Mouse (Mus musculus) forebrain, embryonic 16.5 days (tissue): ENCODE measurements around the gene Ttc25. TPM values are rescaled to one million over a fixed set of nuclear protein-coding genes. Genes with fewer than 3 reads are reported as not detected.

Experiments used
- ATAC-seq: fragments of 200-750 bp; cut with Nextera tagmentation; 2 replicates; pipeline ENCODE4 v1.8.0; 2017; ENCODE audit warnings: mild to moderate bottlenecking, moderate library complexity
- H3K27ac ChIP-seq: fragments of 300-500 bp; sonication (generic); 2 replicates; pipeline ENCODE4 v1.5.1; 2014; ENCODE audit warnings: low read length, control low read depth
- H3K27me3 ChIP-seq: fragments of 300-500 bp; sonication (generic); replicated peaks from 2 replicates; pipeline ENCODE4 v1.6.1; 2014; ENCODE audit warnings: low read length; ENCODE audit not compliant: control insufficient read depth, insufficient read depth
- H3K36me3 ChIP-seq: fragments of 300-500 bp; sonication (generic); 2 replicates; pipeline ENCODE4 v1.6.1; 2014; ENCODE audit not compliant: control insufficient read depth, insufficient read depth
- H3K4me1 ChIP-seq: fragments of 300-500 bp; sonication (generic); replicated peaks from 2 replicates; pipeline ENCODE4 v1.6.1; 2014; ENCODE audit warnings: low read length; ENCODE audit not compliant: control insufficient read depth, insufficient read depth
- H3K4me2 ChIP-seq: fragments of 300-500 bp; sonication (generic); 2 replicates; pipeline ENCODE4 v1.6.1; 2014; ENCODE audit warnings: mild to moderate bottlenecking, low read length, control low read depth
- H3K4me3 ChIP-seq: fragments of 300-500 bp; sonication (generic); replicated peaks from 2 replicates; pipeline ENCODE4 v1.5.1; 2014; ENCODE audit warnings: mild to moderate bottlenecking, low read length, control low read depth
- H3K9ac ChIP-seq: fragments of 300-500 bp; sonication (generic); replicated peaks from 2 replicates; pipeline ENCODE4 v1.6.1; 2014; ENCODE audit warnings: low read depth, low read length, control low read depth
- H3K9me3 ChIP-seq: fragments of 300-500 bp; sonication (generic); 2 replicates; pipeline ENCODE4 v1.6.1; 2016; ENCODE audit warnings: low read length; ENCODE audit not compliant: control insufficient read depth
- WGBS: fragments of 180-500 bp; shearing (Covaris S2); extraction: QIAGEN DNeasy Blood & Tissue Kit; methylation state at CpG from one replicate; pipeline ENCODE4 v1.1.7; 2014; 5-methylcytosine and 5-hydroxymethylcytosine counted together
- polyA plus RNA-seq: library from polyadenylated mRNA; unstranded; fragments of >200 nt; fragmentation: Nextera tagmentation; extraction: Ambion mirVana; gene quantifications from 2 replicates; pipeline ENCODE4 v1.2.1, GENCODE M21; 2015

Gene Ttc25
- polyA plus RNA-seq = 1.0 and 2.0 TPM in 2 replicates

DNA sequence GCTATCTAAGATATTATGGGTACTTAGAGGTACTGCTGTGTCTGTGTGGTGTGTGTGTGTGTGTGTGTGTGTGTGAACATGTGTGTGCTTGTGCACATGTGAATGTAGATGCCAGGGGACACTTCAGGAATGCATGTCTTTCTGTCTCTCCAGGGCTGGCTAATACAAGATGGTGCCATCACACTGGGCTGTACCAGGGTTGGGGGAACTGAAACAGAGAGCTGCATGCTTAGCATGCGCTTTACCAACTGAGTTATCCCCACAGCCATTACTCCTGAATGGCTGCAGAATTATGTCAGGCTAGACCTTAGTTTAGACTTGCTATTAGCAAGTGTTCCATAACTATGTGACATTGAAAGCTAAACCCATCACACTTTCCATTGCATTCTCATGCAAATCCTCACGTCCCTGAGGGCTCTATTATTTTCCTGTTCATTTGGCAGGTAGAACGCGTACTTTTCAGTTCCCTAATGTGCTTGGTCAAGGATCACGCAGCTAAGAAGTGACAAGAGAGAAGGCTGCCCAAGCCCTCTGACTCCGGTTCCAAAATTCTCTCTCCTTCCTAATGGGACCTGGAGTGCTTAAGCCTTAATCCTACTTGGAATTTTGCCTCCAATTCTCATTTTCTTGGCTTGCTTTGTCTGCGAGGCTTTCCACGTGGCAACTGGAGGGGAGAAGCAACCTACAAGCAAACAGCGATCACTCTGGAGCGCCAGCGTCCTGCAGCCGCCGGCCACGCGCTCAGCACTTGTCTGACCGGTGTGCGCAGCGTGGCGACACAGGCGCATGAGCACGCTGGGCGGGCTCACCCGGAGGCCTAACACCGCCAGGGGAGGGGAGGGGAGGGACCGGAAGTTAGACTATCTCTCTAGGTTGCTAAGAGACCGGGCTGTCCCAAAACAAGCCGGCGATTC is at the start of gene Ttc25:
TSS of gene Ttc25 (plus strand) at position 776 of the 914 bp plus-strand sequence.
- Histone ChIP-seq H3K4me3 (peak within 1 kb of the TSS; percentile 51), H3K36me3 (no peaks in the 10 kb centered on the region), H3K27ac (peak within 1 kb of the TSS; percentile 62), H3K4me2 (peak within 1 kb of the TSS; percentile 84), H3K9ac (peak within 1 kb of the TSS; percentile 61), H3K9me3 (no peaks in the 10 kb centered on the region), H3K27me3 (no peaks in the 10 kb centered on the region), H3K4me1 (peaks cover 10% of the 10 kb centered on the region)
- 3% methylated on average over 28 of the region's 28 CpGs for WGBS
- peak; percentile 99 for ATAC-seq

DNA sequence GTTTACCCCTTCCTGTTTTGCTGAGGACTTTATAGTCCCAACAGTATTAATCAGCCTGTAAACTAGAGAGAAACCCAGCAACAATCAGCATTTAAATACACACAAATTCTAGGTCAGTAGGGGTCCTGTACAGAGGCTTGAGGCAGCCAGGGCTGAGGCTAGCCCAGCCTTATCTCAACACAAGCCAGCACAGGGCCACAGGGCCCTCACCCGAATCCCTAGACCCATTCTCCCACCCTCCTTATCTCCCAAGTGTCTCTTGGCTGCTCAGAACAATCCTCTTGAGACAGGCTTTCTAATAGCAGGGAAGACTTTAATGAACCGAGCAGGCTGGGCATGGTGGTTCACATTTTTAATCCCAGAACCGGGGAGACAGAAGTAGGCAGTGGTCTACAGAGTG is 45.2 kb upstream of the Ttc25 start:
- ATAC-seq = no peak
- Histone ChIP-seq H3K4me3 (no peak overlapping the region), H3K4me2 (no peak overlapping the region), H3K9me3 (no peaks in the 10 kb centered on the region), H3K27me3 (no peaks in the 10 kb centered on the region), H3K9ac (no peak overlapping the region), H3K4me1 (no peaks in the 10 kb centered on the region), H3K27ac (no peak overlapping the region), H3K36me3 (peaks cover 62% of the 10 kb centered on the region)
- WGBS = 85% methylated on average over 3 of the region's 3 CpGs

GRCm38 (mm10) chr11:100500651-100501050 is 44.8 kb upstream of the Ttc25 start:
- H3K27ac ChIP-seq = no peak overlapping the region
- no peak for ATAC-seq
- H3K9me3 ChIP-seq = no peaks in the 10 kb centered on the region
- WGBS = 81% methylated on average over 7 of the region's 7 CpGs
- H3K27me3 ChIP-seq = no peaks in the 10 kb centered on the region
- H3K4me2 ChIP-seq = no peak overlapping the region
- no peak overlapping the region for H3K4me3 ChIP-seq
- H3K4me1 ChIP-seq = no peaks in the 10 kb centered on the region
- H3K9ac ChIP-seq = no peak overlapping the region
- H3K36me3 ChIP-seq = peaks cover 63% of the 10 kb centered on the region

- no peak overlapping the region for H3K27ac ChIP-seq
- H3K4me3 ChIP-seq = no peak overlapping the region
- no peaks in the 10 kb centered on the region for H3K9me3 ChIP-seq
- no peak overlapping the region for H3K9ac ChIP-seq
- H3K4me1 ChIP-seq = no peaks in the 10 kb centered on the region
- WGBS = 11% methylated on average over 6 of the region's 6 CpGs
- no peaks in the 10 kb centered on the region for H3K27me3 ChIP-seq
- no peak overlapping the region for H3K4me2 ChIP-seq
- no peak for ATAC-seq
- peaks cover 61% of the 10 kb centered on the region for H3K36me3 ChIP-seq
Measured at GRCm38 (mm10) chr11:100501321-100501720, 44.1 kb upstream of the Ttc25 start.

DNA sequence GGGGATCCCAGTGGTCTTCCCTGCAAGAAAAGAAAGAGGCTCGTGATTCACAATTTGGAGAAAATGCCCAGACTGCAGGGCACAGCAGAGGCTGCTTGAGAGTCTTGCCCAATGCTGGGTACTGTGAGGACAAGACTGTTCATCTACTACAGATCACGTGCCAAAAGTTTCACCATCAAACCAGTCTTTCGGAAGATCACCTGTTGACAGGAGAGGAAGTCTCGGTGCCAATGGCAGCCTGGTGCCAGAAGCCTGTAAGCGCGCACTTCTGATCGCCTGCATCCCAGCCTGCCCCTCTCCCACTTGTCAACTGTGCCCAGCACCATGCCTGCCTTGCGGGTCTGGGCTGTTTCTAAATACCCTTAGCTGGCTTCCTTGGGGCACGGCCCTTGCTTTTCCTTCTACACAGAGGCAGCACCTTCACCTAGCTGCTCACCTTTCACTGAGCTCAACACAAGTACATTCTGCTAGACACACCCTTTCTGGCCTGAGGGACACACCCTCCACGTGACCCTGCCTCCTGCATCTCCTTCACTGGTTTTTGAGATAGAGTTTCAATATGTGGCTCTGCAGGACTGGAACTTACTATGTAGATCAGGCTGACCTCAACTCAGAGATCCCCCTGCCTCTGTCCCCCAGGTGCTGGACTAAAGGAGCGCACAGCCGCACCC is 40.3 kb upstream of the Ttc25 start:
- no peak overlapping the region for H3K4me2 ChIP-seq
- H3K9me3 ChIP-seq = no peaks in the 10 kb centered on the region
- peaks cover 49% of the 10 kb centered on the region for H3K36me3 ChIP-seq
- H3K9ac ChIP-seq = no peak overlapping the region
- no peak overlapping the region for H3K4me3 ChIP-seq
- no peak overlapping the region for H3K27ac ChIP-seq
- no peak for ATAC-seq
- no peaks in the 10 kb centered on the region for H3K4me1 ChIP-seq
- 94% methylated on average over 12 of the region's 12 CpGs for WGBS
- no peaks in the 10 kb centered on the region for H3K27me3 ChIP-seq

GRCm38 (mm10) chr11:100505997-100506396 is 39.4 kb upstream of the Ttc25 start:
- no peaks in the 10 kb centered on the region for H3K9me3 ChIP-seq
- WGBS = 80% methylated on average over 8 of the region's 8 CpGs
- no peak overlapping the region for H3K4me2 ChIP-seq
- H3K4me3 ChIP-seq = no peak overlapping the region
- no peaks in the 10 kb centered on the region for H3K4me1 ChIP-seq
- ATAC-seq = no peak
- H3K27ac ChIP-seq = no peak overlapping the region
- no peaks in the 10 kb centered on the region for H3K27me3 ChIP-seq
- peaks cover 48% of the 10 kb centered on the region for H3K36me3 ChIP-seq
- no peak overlapping the region for H3K9ac ChIP-seq

DNA sequence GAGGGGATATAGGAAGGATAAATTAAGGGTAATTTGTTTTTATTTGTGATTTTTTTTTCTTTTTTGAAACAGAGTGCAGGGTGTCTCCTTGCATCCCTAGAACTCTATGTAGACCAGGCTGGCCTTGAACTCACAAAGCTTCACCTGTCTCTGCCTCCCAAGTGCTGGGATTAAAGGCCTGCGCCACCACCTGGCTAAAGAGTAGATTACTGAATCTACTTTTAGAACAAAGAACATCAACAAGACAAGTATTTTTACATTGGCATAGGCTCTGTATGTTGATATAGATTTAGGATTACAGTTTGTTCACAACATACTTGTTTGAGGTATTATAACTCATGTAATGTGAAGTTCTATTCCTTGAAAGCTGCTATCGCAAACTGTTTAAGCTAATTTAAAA is 34.9 kb upstream of the Ttc25 start:
- Histone ChIP-seq H3K9ac (no peak overlapping the region), H3K9me3 (no peaks in the 10 kb centered on the region), H3K4me2 (no peak overlapping the region), H3K4me1 (no peaks in the 10 kb centered on the region), H3K27ac (no peak overlapping the region), H3K36me3 (peaks cover 45% of the 10 kb centered on the region), H3K4me3 (no peak overlapping the region), H3K27me3 (no peaks in the 10 kb centered on the region)
- WGBS = 92% methylated on average over 2 of the region's 2 CpGs
- no peak for ATAC-seq

- 0 out of 2 replicates have a peak, but pooled peaks have one; percentile 20 for ATAC-seq
- H3K4me2 ChIP-seq = no peak overlapping the region
- H3K4me1 ChIP-seq = no peaks in the 10 kb centered on the region
- no peak overlapping the region for H3K4me3 ChIP-seq
- H3K9ac ChIP-seq = no peak overlapping the region
- WGBS = 85% methylated on average over 1 of the region's 1 CpGs
- H3K27me3 ChIP-seq = no peaks in the 10 kb centered on the region
- no peak overlapping the region for H3K27ac ChIP-seq
- no peaks in the 10 kb centered on the region for H3K9me3 ChIP-seq
- peaks cover 46% of the 10 kb centered on the region for H3K36me3 ChIP-seq
Measured at GRCm38 (mm10) chr11:100512384-100512783, 33.0 kb upstream of the Ttc25 start.

DNA sequence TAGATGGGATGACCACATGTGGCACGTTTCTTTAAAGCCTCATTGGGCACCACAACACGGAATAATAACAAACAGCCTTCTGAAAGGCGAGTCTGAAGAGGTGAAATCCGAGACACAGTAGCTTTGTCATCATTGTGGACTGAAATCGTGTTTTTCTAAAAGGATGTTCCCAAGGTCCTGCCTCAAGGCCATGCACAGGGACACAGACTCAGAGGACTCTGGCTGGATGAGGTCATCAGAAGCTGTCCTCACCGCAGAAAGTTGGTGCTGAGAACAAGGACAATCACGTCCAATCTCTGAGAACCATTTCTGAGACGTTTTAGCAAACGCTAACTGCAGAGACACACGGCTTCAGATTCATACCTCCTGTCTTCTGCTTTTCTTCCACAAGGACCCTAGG is 31.7 kb upstream of the Ttc25 start:
- Histone ChIP-seq H3K4me1 (peaks cover 6% of the 10 kb centered on the region), H3K27ac (no peak overlapping the region), H3K9ac (no peak overlapping the region), H3K9me3 (no peaks in the 10 kb centered on the region), H3K36me3 (peaks cover 47% of the 10 kb centered on the region), H3K4me3 (no peak overlapping the region), H3K27me3 (no peaks in the 10 kb centered on the region), H3K4me2 (no peak overlapping the region)
- no peak for ATAC-seq
- 87% methylated on average over 10 of the region's 10 CpGs for WGBS
